Mouse (Mus musculus): ENCODE measurements around the gene Amotl1. TPM values are rescaled to one million over a fixed set of nuclear protein-coding genes. Genes with fewer than 3 reads are reported as not detected.

The Amotl1 gene
- polyA plus RNA-seq, 1 experiment: 42.4 TPM

- DNase-seq (ENCODE audit: low read depth): no peak
These were observed 3.4 kb downstream of the Amotl1 start for GRCm38 (mm10) chr9:14641310-14642067.

- no peak for DNase-seq (ENCODE audit: low read depth)
These were observed 8.6 kb downstream of the Amotl1 start for GRCm38 (mm10) chr9:14636244-14636643.

- DNase-seq (ENCODE audit: low read depth): no peak
These were observed 9.3 kb downstream of the Amotl1 start for GRCm38 (mm10) chr9:14635551-14635950.

- no peak for DNase-seq (ENCODE audit: low read depth)
These were observed 10.7 kb downstream of the Amotl1 start for GRCm38 (mm10) chr9:14634155-14634554.

DNA sequence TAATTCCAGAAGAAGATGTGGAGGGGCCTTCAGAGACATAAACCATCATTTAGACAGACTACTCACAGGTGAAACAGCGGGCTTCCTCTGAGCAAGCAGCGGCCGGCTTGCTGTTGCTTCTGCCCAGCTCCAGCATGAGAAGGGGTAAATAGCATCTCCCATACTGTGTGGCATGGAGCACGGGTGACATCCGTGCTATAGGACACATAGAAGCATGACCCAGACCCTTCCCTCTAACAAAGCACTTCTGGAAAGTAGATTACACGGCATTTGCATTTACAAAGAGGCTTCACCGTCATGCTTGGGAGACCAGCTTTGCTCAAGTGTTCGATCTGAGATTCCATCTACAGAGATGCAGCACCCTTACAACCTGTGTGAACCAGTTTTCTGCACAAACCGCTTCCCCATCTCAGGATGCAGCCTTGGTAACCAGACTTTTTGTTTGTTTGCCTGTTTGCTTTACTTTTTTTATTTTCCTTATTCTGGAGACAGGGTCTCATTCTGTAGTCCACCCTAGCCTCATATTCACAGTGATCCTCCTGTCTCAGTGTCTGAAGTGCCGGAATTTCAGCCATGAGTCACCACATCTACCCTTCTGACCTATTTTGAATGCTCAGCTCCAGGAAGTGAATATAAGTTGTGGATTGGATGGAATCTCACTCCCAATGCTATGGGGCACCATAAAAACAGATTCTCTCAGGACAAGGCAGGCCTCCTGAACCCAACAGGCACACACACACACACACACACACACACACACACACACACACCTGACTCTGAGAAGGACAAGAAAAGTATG is 12.3 kb downstream of the Amotl1 start:
- DNase-seq (ENCODE audit: low read depth): no peak

GRCm38 (mm10) chr9:14631729-14632128 is 13.1 kb downstream of the Amotl1 start:
- no peak for DNase-seq (ENCODE audit: low read depth)

- DNase-seq (ENCODE audit: low read depth): no peak
These were observed 17.3 kb downstream of the Amotl1 start for GRCm38 (mm10) chr9:14627525-14627924.

DNA sequence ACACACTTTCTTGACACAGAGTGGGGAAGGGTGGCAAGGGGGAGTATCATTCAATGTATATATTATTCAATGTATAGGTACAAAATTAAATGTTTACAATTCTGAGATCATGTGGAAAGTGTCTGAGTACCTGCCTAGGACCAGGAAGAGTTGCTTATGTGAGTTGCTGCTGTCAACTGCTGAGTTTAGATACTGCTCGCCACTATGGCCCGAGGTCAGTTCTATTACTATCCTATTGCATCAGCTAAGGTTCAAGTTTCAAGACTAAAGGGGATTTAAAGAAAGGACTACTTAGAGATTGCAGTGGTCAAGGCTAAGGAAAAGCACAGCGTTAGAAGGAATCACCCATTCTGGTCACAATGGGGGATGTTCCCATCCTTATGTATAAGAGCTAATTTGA is 18.9 kb downstream of the Amotl1 start:
- no peak for DNase-seq (ENCODE audit: low read depth)

DNA sequence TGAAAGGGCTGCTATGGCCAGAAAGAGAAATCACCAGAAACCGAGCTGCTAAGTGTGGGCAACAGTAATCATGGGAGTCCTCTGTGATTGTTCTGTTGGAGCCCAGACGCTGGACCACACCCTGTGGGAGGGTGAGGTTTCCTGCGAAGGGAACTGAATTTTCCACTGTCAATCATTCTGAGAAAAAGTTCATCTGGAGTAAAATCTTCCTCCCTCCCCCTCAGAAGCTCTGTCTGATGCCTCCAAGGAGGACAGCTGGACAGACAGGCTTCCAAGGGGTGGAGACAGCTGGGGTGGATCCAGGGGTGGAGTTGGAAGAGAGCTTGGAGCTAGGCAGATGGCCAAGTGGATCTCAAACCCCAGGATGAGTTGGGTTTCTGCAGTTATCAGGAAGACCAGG is 19.8 kb downstream of the Amotl1 start:
- no peak for DNase-seq (ENCODE audit: low read depth)

GRCm38 (mm10) chr9:14623928-14624327 is 20.9 kb downstream of the Amotl1 start:
- DNase-seq (ENCODE audit: low read depth): no peak

DNA sequence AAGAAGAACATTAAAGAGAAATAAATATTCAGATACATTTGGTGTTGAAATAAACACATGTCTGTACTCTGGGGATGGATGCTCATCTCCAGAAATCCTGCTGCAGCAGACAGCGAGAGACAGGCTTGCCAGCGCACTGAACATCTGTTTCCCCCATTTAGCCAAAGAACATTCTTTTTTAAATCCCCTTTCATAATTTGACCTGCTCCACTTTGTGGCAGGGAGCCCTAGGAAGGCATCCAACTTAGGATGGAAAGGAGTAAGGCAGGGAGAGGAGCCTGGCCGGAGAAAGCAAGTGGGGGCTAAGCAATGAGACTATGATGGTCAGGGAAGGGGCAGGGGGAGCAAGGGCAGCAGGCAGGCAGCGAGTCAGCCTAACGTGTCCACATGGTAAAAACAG is 21.6 kb downstream of the Amotl1 start:
- DNase-seq (ENCODE audit: low read depth): no peak

- no peak for DNase-seq (ENCODE audit: low read depth)
These were observed 22.0 kb downstream of the Amotl1 start for GRCm38 (mm10) chr9:14622848-14623247.

DNA sequence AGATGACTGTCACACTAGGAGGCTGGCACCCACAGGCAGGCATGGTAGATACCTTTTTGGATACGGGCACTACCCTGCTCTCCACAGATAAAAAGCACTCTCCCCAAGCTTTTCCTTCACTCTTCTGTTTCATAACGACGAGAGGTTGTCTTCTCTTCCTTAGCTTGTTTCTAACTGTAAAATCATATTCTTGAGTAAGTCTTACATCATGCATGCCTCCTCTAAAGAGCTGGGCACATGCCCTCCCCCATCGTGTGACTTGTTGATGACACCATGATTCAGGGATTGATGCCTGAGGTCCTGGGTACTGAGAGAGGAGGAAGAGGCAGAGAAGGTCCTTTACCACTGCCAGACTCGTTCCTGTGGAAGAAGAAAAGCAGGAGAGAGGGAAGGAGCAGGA is 24.7 kb downstream of the Amotl1 start:
- DNase-seq (ENCODE audit: low read depth): no peak

GRCm38 (mm10) chr9:14614931-14615880 is 29.6 kb downstream of the Amotl1 start:
- no peak for DNase-seq (ENCODE audit: low read depth)

- no peak for DNase-seq (ENCODE audit: low read depth)
These were observed 30.5 kb downstream of the Amotl1 start for GRCm38 (mm10) chr9:14614205-14614930.

DNA sequence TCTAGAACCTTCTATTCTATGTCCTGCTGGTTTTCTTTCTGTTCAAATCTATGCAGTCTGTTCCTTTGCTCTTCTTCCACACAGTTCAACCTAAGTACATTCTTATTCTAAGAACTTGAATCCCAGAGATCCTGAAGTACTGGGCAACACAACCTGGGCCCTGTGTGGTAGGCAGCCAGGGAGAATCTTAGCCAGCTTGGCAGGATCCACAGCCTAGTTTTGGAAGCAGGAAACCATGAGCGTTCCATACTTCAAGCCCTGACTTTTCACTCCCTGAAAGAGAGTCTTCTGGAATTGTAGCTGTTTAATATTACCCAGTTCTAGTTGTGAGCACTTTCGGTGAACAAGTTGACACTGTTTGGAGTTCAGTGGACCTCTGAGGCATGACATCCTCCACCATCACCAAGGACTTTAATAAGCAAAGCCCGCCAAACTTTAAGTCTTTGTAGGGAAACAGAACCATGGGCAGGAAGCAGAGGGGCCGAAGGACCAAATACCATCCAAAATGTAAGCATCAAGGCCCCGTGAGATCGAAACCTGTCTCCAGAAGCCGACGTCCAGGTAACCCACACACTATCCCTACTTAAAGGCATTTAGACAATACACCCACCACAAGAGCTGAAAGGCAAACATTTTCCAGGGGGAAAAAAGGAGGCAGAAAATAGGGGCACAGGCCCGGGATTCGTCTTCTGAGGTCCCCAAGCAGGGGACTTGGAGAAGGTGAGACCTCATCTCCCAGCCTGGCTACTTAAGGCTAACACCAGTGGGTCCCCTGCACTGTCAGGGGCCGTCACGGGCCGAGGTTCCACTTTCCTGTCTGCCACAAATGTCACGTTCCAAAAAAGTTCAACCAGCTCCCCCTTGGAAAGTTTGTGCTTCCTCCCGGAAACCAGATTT is 31.3 kb downstream of the Amotl1 start:
- DNase-seq (ENCODE audit: low read depth): no peak

GRCm38 (mm10) chr9:14612588-14612987 is 32.3 kb downstream of the Amotl1 start:
- DNase-seq (ENCODE audit: low read depth): no peak

- DNase-seq (ENCODE audit: low read depth): no peak
These were observed 36.3 kb downstream of the Amotl1 start for GRCm38 (mm10) chr9:14608521-14608920.

DNA sequence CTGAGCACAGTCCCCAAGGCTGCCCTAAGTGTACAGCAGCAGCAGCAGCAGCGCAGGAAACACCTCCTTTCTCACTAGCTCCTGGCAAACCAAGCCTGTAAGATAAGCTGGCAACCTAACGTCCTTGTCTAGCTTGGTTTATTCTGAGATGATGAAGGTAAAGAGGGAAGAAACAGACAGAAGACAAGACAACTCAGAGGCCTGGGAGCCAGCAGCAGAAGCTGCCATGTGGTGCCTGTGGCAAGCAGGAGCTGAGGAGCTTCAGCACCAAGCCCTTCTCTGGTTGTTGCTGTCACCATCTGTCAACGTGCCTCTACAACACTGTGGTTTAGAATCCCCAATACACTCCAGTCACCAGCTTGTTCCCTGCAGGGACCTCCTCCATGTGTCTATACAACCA is 37.4 kb downstream of the Amotl1 start:
- DNase-seq (ENCODE audit: low read depth): no peak

DNA sequence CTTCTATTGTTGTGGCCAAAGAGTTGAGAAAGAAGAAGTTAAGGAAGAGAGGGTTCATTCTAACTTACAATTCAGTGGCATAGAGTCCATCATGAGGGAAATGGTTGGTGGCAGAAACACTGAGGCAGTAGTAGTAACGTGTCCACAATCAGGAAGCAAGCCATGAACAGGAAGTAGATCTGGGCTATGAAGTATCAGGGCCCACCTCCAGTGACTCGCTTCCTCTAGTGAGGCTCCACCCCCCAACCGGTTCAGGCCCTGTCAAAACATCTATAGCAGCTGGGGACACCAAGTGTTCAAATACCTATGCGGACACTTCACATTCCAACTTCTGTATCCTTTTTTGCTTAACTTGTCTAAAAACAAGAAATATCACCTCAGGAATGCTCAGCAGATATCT is 38.9 kb downstream of the Amotl1 start:
- no peak for DNase-seq (ENCODE audit: low read depth)

All from gonadal fat pad, adult 2 months (tissue).